In the genomic region with DNA sequence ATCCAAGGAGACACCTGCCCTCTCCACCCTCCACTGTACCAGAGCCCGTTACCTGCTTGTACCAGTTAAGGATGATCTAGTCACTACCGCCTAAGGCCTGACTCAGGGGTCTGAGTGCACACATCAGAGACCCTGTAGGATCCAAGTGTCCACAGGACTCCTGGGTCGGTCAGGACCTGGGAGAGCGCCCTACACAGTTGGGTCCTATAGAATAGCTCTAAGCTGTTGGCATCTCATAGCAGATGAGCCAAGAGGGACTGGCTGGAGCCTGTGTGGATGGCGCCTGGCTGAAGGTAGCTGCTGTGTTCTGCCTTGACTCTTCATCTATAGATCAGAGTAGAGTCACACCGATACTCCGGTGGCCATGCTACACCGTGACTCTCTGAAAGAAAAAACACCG, we compare ENCODE assay signal across 11 mouse cellular contexts. TPM values are rescaled to one million over a fixed set of nuclear protein-coding genes. Genes with fewer than 3 reads are reported as not detected.
DNase-seq lines count a peak whose midpoint lies in the region; ATAC-seq and TF ChIP-seq lines count a peak whose summit lies in the region.
"Had no signal": no experiment of that assay in that cellular context is flagged by ENCODE, and none has a peak within 500 bp of the region (broad histone marks: within the 10 kb centered on the region; RNA-seq: fewer than 3 reads in every experiment).

No protein-coding gene starts in this region.

- no peak for TF ChIP-seq EP300 in MEL (IDR thresholded peaks at IDR 0.05; ENCODE audit: low read depth in 1 of 2, low read length in 2 of 2)

- 0 out of 2 replicates have a peak, but pooled peaks cover 5% of the 10 kb centered on the region for H3K27me3 ChIP-seq in heart, embryonic 12.5 days (replicated peaks)
- no peaks in the 10 kb centered on the region for H3K27me3 ChIP-seq in lung, embryonic 15.5 days
- no peaks in the 10 kb centered on the region for H3K27me3 ChIP-seq in MEL (ENCODE audit: control insufficient read depth in 1 of 2, insufficient read depth in 2 of 2, low read length in 2 of 2)
- H3K27me3 ChIP-seq in hindbrain, embryonic 13.5 days: 0 out of 2 replicates have a peak, but pooled peaks cover 16% of the 10 kb centered on the region
- H3K27me3 ChIP-seq: liver, embryonic 15.5 days had no signal

- no peak for ATAC-seq in heart, embryonic 12.5 days (ENCODE audit: insufficient number of reproducible peaks, low FRiP score)
- ATAC-seq in lung, embryonic 15.5 days (ENCODE audit: borderline replicate concordance, extremely low read depth, low FRiP score, low TSS enrichment): peak; percentile 46; the same call in 1 of the 2 replicates
- peak; percentile 32; the same call in 1 of the 2 replicates for ATAC-seq in hindbrain, embryonic 13.5 days (ENCODE audit: low FRiP score)

- WGBS in heart, embryonic 12.5 days: 81% methylated on average over 9 of the region's 9 CpGs
- WGBS in lung, embryonic 15.5 days: 77% methylated on average over 9 of the region's 9 CpGs
- 79% methylated on average over 9 of the region's 9 CpGs for WGBS in hindbrain, embryonic 13.5 days

- no peak for TF ChIP-seq RAD21 in MEL (IDR thresholded peaks at IDR 0.05; ENCODE audit: low read depth, low read length)

- H3K36me3 ChIP-seq in heart, embryonic 12.5 days: no peaks in the 10 kb centered on the region
- no peaks in the 10 kb centered on the region for H3K36me3 ChIP-seq in lung, embryonic 15.5 days
- H3K36me3 ChIP-seq in MEL (ENCODE audit: control insufficient read depth in 1 of 2, insufficient read depth in 2 of 2, low read length in 2 of 2): no peaks in the 10 kb centered on the region
- no peaks in the 10 kb centered on the region for H3K36me3 ChIP-seq in hindbrain, embryonic 13.5 days
- H3K36me3 ChIP-seq: liver, embryonic 15.5 days; midbrain, embryonic 12.5 days had no signal

- H3K4me2 ChIP-seq in heart, embryonic 12.5 days: no peak overlapping the region
- H3K4me2 ChIP-seq in lung, embryonic 15.5 days: no peak overlapping the region
- H3K4me2 ChIP-seq in hindbrain, embryonic 13.5 days: no peak overlapping the region
- H3K4me2 ChIP-seq: liver, embryonic 15.5 days had no signal

- DNase-seq in heart, adult 11 months: peak; percentile 82
- DNase-seq in lung, postnatal 4 days: no peak
- peak; percentile 20 for DNase-seq in MEL (ENCODE audit: low read depth, low spot score)
- no peak for DNase-seq in layer of hippocampus, adult 9-10 months (ENCODE audit: low spot score)
- no peak for DNase-seq in layer of hippocampus, adult 8-10 months (ENCODE audit: low spot score in 2 of 2)
- DNase-seq: cerebellum, postnatal 14 days had no signal

- H3K4me3 ChIP-seq in heart, embryonic 12.5 days: no peak overlapping the region
- no peak overlapping the region for H3K4me3 ChIP-seq in lung, embryonic 15.5 days
- no peak overlapping the region for H3K4me3 ChIP-seq in MEL (ENCODE audit: control insufficient read depth in 1 of 2, insufficient read depth in 1 of 2, low read depth in 2 of 2, low read length in 2 of 2)
- no peak overlapping the region for H3K4me3 ChIP-seq in hindbrain, embryonic 13.5 days
- H3K4me3 ChIP-seq: liver, embryonic 15.5 days; midbrain, embryonic 12.5 days had no signal

- TF ChIP-seq CTCF in MEL (IDR thresholded peaks at IDR 0.05 in 2 of 3, conservative IDR thresholded peaks at IDR 0.05 in 1 of 3; ENCODE audit: control insufficient read depth in 1 of 3, insufficient read depth in 1 of 3, low read depth in 2 of 3, low read length in 3 of 3, poor library complexity in 1 of 3, severe bottlenecking in 1 of 3): no peak

- H3K27ac ChIP-seq in heart, embryonic 12.5 days (ENCODE audit: poor library complexity, severe bottlenecking): no peak overlapping the region
- no peak overlapping the region for H3K27ac ChIP-seq in lung, embryonic 15.5 days
- no peak overlapping the region for H3K27ac ChIP-seq in MEL (ENCODE audit: control insufficient read depth, low read depth, low read length)
- H3K27ac ChIP-seq in hindbrain, embryonic 13.5 days: no peak overlapping the region
- H3K27ac ChIP-seq: liver, embryonic 15.5 days; midbrain, embryonic 12.5 days had no signal

- H3K79me2 ChIP-seq in MEL (ENCODE audit: control insufficient read depth, insufficient read depth, low read length, poor library complexity): no peaks in the 10 kb centered on the region

- H3K9ac ChIP-seq in heart, embryonic 12.5 days: no peak overlapping the region
- no peak overlapping the region for H3K9ac ChIP-seq in lung, embryonic 15.5 days
- no peak overlapping the region for H3K9ac ChIP-seq in MEL (ENCODE audit: control insufficient read depth, low read depth, low read length, poor library complexity, severe bottlenecking)
- no peak overlapping the region for H3K9ac ChIP-seq in hindbrain, embryonic 13.5 days
- H3K9ac ChIP-seq: liver, embryonic 15.5 days; midbrain, embryonic 12.5 days had no signal

- no peaks in the 10 kb centered on the region for H3K4me1 ChIP-seq in heart, embryonic 12.5 days (replicated peaks)
- H3K4me1 ChIP-seq in lung, embryonic 15.5 days: no peaks in the 10 kb centered on the region
- H3K4me1 ChIP-seq in MEL (ENCODE audit: control insufficient read depth in 1 of 2, insufficient read depth in 2 of 2, low read length in 2 of 2): no peaks in the 10 kb centered on the region
- peaks cover 39% of the 10 kb centered on the region for H3K4me1 ChIP-seq in hindbrain, embryonic 13.5 days (replicated peaks)
- H3K4me1 ChIP-seq: liver, embryonic 15.5 days had no signal

- no peak for TF ChIP-seq POLR2A in MEL (IDR thresholded peaks at IDR 0.05; ENCODE audit: control insufficient read depth in 1 of 2, insufficient read depth in 1 of 2, low read depth in 1 of 2, low read length in 2 of 2, poor library complexity in 1 of 2)

- no peaks in the 10 kb centered on the region for H3K9me3 ChIP-seq in heart, embryonic 12.5 days (replicated peaks)
- no peaks in the 10 kb centered on the region for H3K9me3 ChIP-seq in lung, embryonic 15.5 days
- no peaks in the 10 kb centered on the region for H3K9me3 ChIP-seq in MEL (replicated peaks; ENCODE audit: insufficient read depth, low read length)
- no peaks in the 10 kb centered on the region for H3K9me3 ChIP-seq in hindbrain, embryonic 13.5 days
- H3K9me3 ChIP-seq: liver, embryonic 15.5 days; midbrain, embryonic 12.5 days had no signal

TF ChIP-seq in MEL, 35 proteins besides CTCF, POLR2A, EP300 and RAD21:
- TF ChIP-seq RCOR1 (IDR thresholded peaks at IDR 0.05; ENCODE audit: low read depth, low read length): no peak
- TF ChIP-seq NELFE (IDR thresholded peaks at IDR 0.05; ENCODE audit: low read depth, low read length): no peak
- no peak for TF ChIP-seq HCFC1 (IDR thresholded peaks at IDR 0.05; ENCODE audit: low read depth, low read length)
- no peak for TF ChIP-seq ZKSCAN1 (IDR thresholded peaks at IDR 0.05; ENCODE audit: low read depth, low read length)
- no peak for TF ChIP-seq UBTF (IDR thresholded peaks at IDR 0.05; ENCODE audit: borderline replicate concordance, insufficient read depth, low read depth, low read length)
- TF ChIP-seq GATA1 (IDR thresholded peaks at IDR 0.05; ENCODE audit: low read depth, low read length): no peak
- TF ChIP-seq SMC3 (IDR thresholded peaks at IDR 0.05; ENCODE audit: low read depth, low read length): no peak
- no peak for TF ChIP-seq GABPA (IDR thresholded peaks at IDR 0.05; ENCODE audit: low read depth, low read length)
- no peak for TF ChIP-seq CHD2 (IDR thresholded peaks at IDR 0.05; ENCODE audit: low read length)
- no peak for TF ChIP-seq TBP (IDR thresholded peaks at IDR 0.05; ENCODE audit: low read depth, low read length)
- TF ChIP-seq TAL1 (IDR thresholded peaks at IDR 0.05; ENCODE audit: low read length): no peak

RNA-seq across cellular contexts. Expression of gene Tll2, which starts 14.9 kb away (rescaled TPM):
- 0.05 TPM in 1 of 2 replicates, not detected in the other for polyA plus RNA-seq in heart, embryonic 12.5 days (2016; fragmentation: Nextera tagmentation; extraction: Ambion mirVana)
- not detected in 2 replicates for polyA plus RNA-seq in lung, embryonic 15.5 days (2015; fragmentation: Nextera tagmentation; extraction: Ambion mirVana)
- total RNA-seq in MEL (2012; rRNA removed): not detected in 2 replicates
- polyA plus RNA-seq in MEL (2012; ENCODE audit: insufficient read depth in 1 of 2, insufficient read length in 2 of 2, low read depth in 1 of 2, low replicate concordance in 2 of 2, missing spikeins in 1 of 2): not detected
- 0.44 and 0.60 TPM in 2 replicates for polyA plus RNA-seq in hindbrain, embryonic 13.5 days (2015; fragmentation: Nextera tagmentation; extraction: Ambion mirVana)
- total RNA-seq in layer of hippocampus, adult 8-10 months (2022): under 1 TPM; 0.39 to 0.93 (median 0.74) TPM
- polyA plus RNA-seq: liver, embryonic 15.5 days had no signal

Comparison
In these comparisons a context has a peak if more than half of its experiments do, and no peak if none do; other contexts are left out.
1. DNase-seq: peak in heart, adult 11 months (single experiment) and MEL (single experiment); none in lung, postnatal 4 days (0 of 2), layer of hippocampus, adult 9-10 months (single experiment) and layer of hippocampus, adult 8-10 months (0 of 2).